Comparison of ENCODE assay signal across 9 mouse cellular contexts in genomic region chr3:84461687-84462086, GRCm38 (mm10). TPM values are rescaled to one million over a fixed set of nuclear protein-coding genes. Genes with fewer than 3 reads are reported as not detected.
DNase-seq lines count a peak whose midpoint lies in the region; ATAC-seq and TF ChIP-seq lines count a peak whose summit lies in the region.
"Had no signal": no experiment of that assay in that cellular context is flagged by ENCODE, and none has a peak within 500 bp of the region (broad histone marks: within the 10 kb centered on the region; RNA-seq: fewer than 3 reads in every experiment).

No protein-coding gene starts in this region.

- no peak for TF ChIP-seq CTCF in kidney, adult 2 months (conservative IDR thresholded peaks at IDR 0.05; ENCODE audit: insufficient read depth, insufficient read length, low read depth, low read length)

- H3K27ac ChIP-seq in kidney, embryonic 15.5 days = 0 out of 2 replicates have a peak overlapping the region, but pooled peaks have one; percentile 13
- no peak overlapping the region for H3K27ac ChIP-seq in kidney, adult 2 months (ENCODE audit: insufficient read depth, low read depth, low read length)
- H3K27ac ChIP-seq in brown adipose tissue, adult 24 weeks (replicated peaks; ENCODE audit: low read depth, low read length) = peak overlapping the region; percentile 57
- peak overlapping the region; percentile 99 for H3K27ac ChIP-seq in liver, embryonic 13.5 days
- H3K27ac ChIP-seq: kidney, postnatal 0 days had no signal

- no peak for DNase-seq in kidney, adult 2 months
- DNase-seq in liver, embryonic 13.5 days = no peak
- DNase-seq in adrenal gland, postnatal 25 days = no peak
- DNase-seq in kidney, postnatal 36 days = no peak
- DNase-seq: cerebellum, postnatal 14 days had no signal

- no peak for TF ChIP-seq POLR2A in kidney, adult 2 months (IDR thresholded peaks at IDR 0.05; ENCODE audit: low read depth, low read length)

- 27% methylated on average over 4 of the region's 4 CpGs for WGBS in kidney, embryonic 15.5 days
- 65% methylated on average over 4 of the region's 4 CpGs for WGBS in kidney, adult 2 months
- 48% methylated on average over 3 of the region's 4 CpGs for WGBS in liver, embryonic 13.5 days (ENCODE audit: insufficient replicate concordance)

- H3K4me3 ChIP-seq in kidney, embryonic 15.5 days (replicated peaks) = no peak overlapping the region
- H3K4me3 ChIP-seq in kidney, adult 2 months (ENCODE audit: insufficient read depth, low read depth, low read length) = no peak overlapping the region
- no peak overlapping the region for H3K4me3 ChIP-seq in brown adipose tissue, adult 24 weeks (ENCODE audit: insufficient read depth, low read depth, low read length)
- H3K4me3 ChIP-seq in liver, embryonic 13.5 days (replicated peaks) = no peak overlapping the region

- H3K4me2 ChIP-seq in kidney, embryonic 15.5 days = no peak overlapping the region
- peak overlapping the region; percentile 71 for H3K4me2 ChIP-seq in liver, embryonic 13.5 days

- H3K9me3 ChIP-seq in kidney, embryonic 15.5 days (replicated peaks) = no peaks in the 10 kb centered on the region
- no peaks in the 10 kb centered on the region for H3K9me3 ChIP-seq in liver, embryonic 13.5 days (replicated peaks)

- H3K4me1 ChIP-seq in kidney, embryonic 15.5 days = peaks cover 25% of the 10 kb centered on the region
- H3K4me1 ChIP-seq in kidney, adult 2 months (ENCODE audit: control insufficient read depth, insufficient read depth, low read length) = no peaks in the 10 kb centered on the region
- peaks cover 15% of the 10 kb centered on the region for H3K4me1 ChIP-seq in brown adipose tissue, adult 24 weeks (ENCODE audit: control insufficient read depth, insufficient read depth, insufficient read length, low read length)
- peaks cover 89% of the 10 kb centered on the region for H3K4me1 ChIP-seq in liver, embryonic 13.5 days (replicated peaks)

- peak; percentile 47 for ATAC-seq in kidney, embryonic 15.5 days (replicated peaks; ENCODE audit: low FRiP score)
- peak; percentile 58 for ATAC-seq in erythroblast, adult 5-6 weeks (replicated peaks; ENCODE audit: low FRiP score, poor library complexity, severe bottlenecking)
- ATAC-seq in liver, embryonic 13.5 days (ENCODE audit: low read depth) = peak; percentile 70

- H3K36me3 ChIP-seq in kidney, embryonic 15.5 days = no peaks in the 10 kb centered on the region
- no peaks in the 10 kb centered on the region for H3K36me3 ChIP-seq in kidney, adult 2 months (ENCODE audit: control insufficient read depth, insufficient read depth, low read length)
- peaks cover 71% of the 10 kb centered on the region for H3K36me3 ChIP-seq in liver, embryonic 13.5 days

- no peak overlapping the region for H3K9ac ChIP-seq in kidney, embryonic 15.5 days
- peak overlapping the region; percentile 78 for H3K9ac ChIP-seq in liver, embryonic 13.5 days

- 0 out of 2 replicates have a peak, but pooled peaks cover 3% of the 10 kb centered on the region for H3K27me3 ChIP-seq in kidney, embryonic 15.5 days
- no peaks in the 10 kb centered on the region for H3K27me3 ChIP-seq in kidney, adult 2 months (replicated peaks; ENCODE audit: control insufficient read depth, insufficient read depth, low read length)
- H3K27me3 ChIP-seq in liver, embryonic 13.5 days = 0 out of 2 replicates have a peak, but pooled peaks cover 4% of the 10 kb centered on the region

RNA-seq across cellular contexts. Expression of gene Fhdc1, which starts 18.5 kb away (rescaled TPM):
- polyA plus RNA-seq in kidney, embryonic 15.5 days (2015; fragmentation: Nextera tagmentation; extraction: Ambion mirVana) = 3.3 and 5.3 TPM in 2 replicates
- polyA plus RNA-seq in kidney, adult 2 months (2012; rRNA removed) = 0.58 and 0.80 TPM in 2 replicates
- polyA plus RNA-seq in brown adipose tissue, adult 24 weeks (2012; ENCODE audit: insufficient read depth, insufficient read length, missing spikeins) = 2.0 and 4.1 TPM in 2 replicates
- 1,003 and 1,359 TPM in 2 replicates for total RNA-seq in erythroblast, adult 5-6 weeks (2015; ENCODE audit: low replicate concordance)
- 527 and 596 TPM in 2 replicates for total RNA-seq in erythroblast, adult 5-6 weeks (2017; ENCODE audit: low replicate concordance)
- polyA plus RNA-seq in liver, embryonic 13.5 days (2015; fragmentation: Nextera tagmentation; extraction: Ambion mirVana) = 30.2 and 30.9 TPM in 2 replicates
- 13.2 and 17.5 TPM in 2 replicates for total RNA-seq in adrenal gland, postnatal 25 days (2021)
